Mouse (Mus musculus) forebrain, embryonic 14.5 days (tissue): ENCODE data around the gene Zfp37. TPM values are rescaled to one million over a fixed set of nuclear protein-coding genes. Genes with fewer than 3 reads are reported as not detected.
"Not testable (repeated sequence)": the region's sequence is repeated elsewhere in the genome, so short reads cannot be mapped to it uniquely, and the experiment has no call there.

Experiments used
- ATAC-seq: fragments of 200-750 bp; cut with Nextera tagmentation; 2 replicates; pipeline ENCODE4 v1.8.0; 2017; ENCODE audit warnings: mild to moderate bottlenecking, moderate library complexity
- DNase-seq: peaks from one replicate; pipeline ENCODE4 v3.0.0-alpha.2; 2015; ENCODE audit warnings: low spot score
- H3K27ac ChIP-seq: fragments of 300-500 bp; sonication (generic); 2 replicates; pipeline ENCODE4 v1.5.1; 2014; ENCODE audit warnings: low read depth, mild to moderate bottlenecking, control low read depth, low read length, moderate library complexity
- H3K27me3 ChIP-seq: fragments of 300-500 bp; sonication (generic); replicated peaks from 2 replicates; pipeline ENCODE4 v1.6.1; 2014; ENCODE audit warnings: low read length, control low read depth, mixed read lengths; ENCODE audit not compliant: control insufficient read depth, insufficient read depth
- H3K36me3 ChIP-seq: fragments of 300-500 bp; sonication (generic); 2 replicates; pipeline ENCODE4 v1.6.1; 2014; ENCODE audit warnings: low read length, control low read depth; ENCODE audit not compliant: control insufficient read depth, insufficient read depth
- H3K4me1 ChIP-seq: fragments of 300-500 bp; sonication (generic); 2 replicates; pipeline ENCODE4 v1.6.1; 2014; ENCODE audit warnings: antibody characterized with exemption, low read length, control low read depth; ENCODE audit not compliant: control insufficient read depth, insufficient read depth
- H3K4me2 ChIP-seq: fragments of 300-500 bp; sonication (generic); 2 replicates; pipeline ENCODE4 v1.6.1; 2014; ENCODE audit warnings: mild to moderate bottlenecking, control low read depth, low read length
- H3K4me3 ChIP-seq: fragments of 300-500 bp; sonication (generic); 2 replicates; pipeline ENCODE4 v1.5.1; 2014; ENCODE audit warnings: low read depth, low read length, control low read depth
- H3K9ac ChIP-seq: fragments of 300-500 bp; sonication (generic); 2 replicates; pipeline ENCODE4 v1.6.1; 2014; ENCODE audit warnings: mild to moderate bottlenecking, low read length, control low read depth, moderate library complexity
- H3K9me3 ChIP-seq: fragments of 300-500 bp; sonication (generic); replicated peaks from 2 replicates; pipeline ENCODE4 v1.6.1; 2016; ENCODE audit warnings: low read length, control low read depth, mixed read lengths; ENCODE audit not compliant: control insufficient read depth
- whole genome bisulfite sequencing: fragments of 180-500 bp; shearing (Covaris S2); extraction: QIAGEN DNeasy Blood & Tissue Kit; methylation state at CpG from one replicate; pipeline ENCODE4 v1.1.7; 2014; 5-methylcytosine and 5-hydroxymethylcytosine counted together
- polyA plus RNA-seq: library from polyadenylated mRNA; unstranded; fragments of >200 nt; fragmentation: Nextera tagmentation; extraction: Ambion mirVana; gene quantifications from 2 replicates; pipeline ENCODE4 v1.2.1, GENCODE M21; 2014

Gene Zfp37
- polyA plus RNA-seq = 17.7 and 20.2 TPM in 2 replicates

DNA sequence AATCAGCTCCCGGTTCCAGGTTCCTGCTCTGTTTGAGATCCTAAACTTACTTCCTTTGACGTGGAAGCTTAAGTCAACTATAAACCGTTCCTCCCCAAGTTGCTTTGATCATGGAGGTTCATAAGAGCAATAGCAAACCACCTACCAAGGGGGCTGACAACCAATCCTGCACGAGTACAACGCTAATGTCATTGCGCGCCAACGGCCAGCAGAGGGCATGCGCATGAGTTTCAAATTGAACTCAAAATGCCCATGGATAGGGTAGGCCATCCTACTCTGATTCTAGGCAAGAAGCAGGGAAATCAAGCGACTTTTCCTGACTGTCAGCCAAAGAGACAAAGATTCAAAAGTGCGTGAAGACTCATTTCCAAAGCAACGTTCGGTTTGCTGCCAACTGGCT is at the start of gene Zfp37:
Gene Zfp37, minus strand, starts transcription at position 279 of the 400 bp plus-strand sequence.
- Histone ChIP-seq H3K27me3 (no peaks in the 10 kb centered on the region), H3K36me3 (no peaks in the 10 kb centered on the region), H3K9me3 (no peaks in the 10 kb centered on the region), H3K9ac (no peak within 1 kb of the TSS), H3K4me2 (no peak within 1 kb of the TSS), H3K4me1 (no peaks in the 10 kb centered on the region), H3K27ac (no peak within 1 kb of the TSS), H3K4me3 (no peak within 1 kb of the TSS)
- ATAC-seq (no peak), DNase-seq (no peak)
- WGBS = 74% methylated on average over 13 of the region's 13 CpGs

DNA sequence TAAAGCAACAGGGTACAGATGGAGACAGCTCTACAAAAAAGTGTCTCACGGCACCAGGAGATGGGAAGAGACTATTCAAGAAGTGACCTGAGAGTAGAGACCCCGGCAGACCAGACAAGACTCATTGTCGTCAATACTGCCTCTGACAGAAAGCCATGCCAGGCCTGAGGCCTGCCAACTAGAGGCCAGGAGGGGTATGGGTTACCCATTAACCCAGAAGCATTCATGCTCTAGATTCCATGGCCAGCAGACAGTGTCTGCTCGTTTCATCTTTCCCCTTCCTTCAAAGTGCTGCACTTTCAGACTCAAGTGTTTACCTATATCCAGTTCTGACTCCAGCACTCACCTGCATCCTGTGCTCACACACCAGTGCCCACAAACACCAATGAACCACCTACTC is 47.2 kb upstream of the Zfp37 start:
- Histone ChIP-seq H3K4me3 (no peak overlapping the region), H3K27ac (no peak overlapping the region), H3K9ac (no peak overlapping the region), H3K27me3 (no peaks in the 10 kb centered on the region), H3K4me1 (peaks cover 6% of the 10 kb centered on the region), H3K36me3 (no peaks in the 10 kb centered on the region), H3K4me2 (no peak overlapping the region), H3K9me3 (no peaks in the 10 kb centered on the region)
- ATAC-seq (no peak), DNase-seq (no peak)
- 77% methylated on average over 4 of the region's 4 CpGs for WGBS

DNA sequence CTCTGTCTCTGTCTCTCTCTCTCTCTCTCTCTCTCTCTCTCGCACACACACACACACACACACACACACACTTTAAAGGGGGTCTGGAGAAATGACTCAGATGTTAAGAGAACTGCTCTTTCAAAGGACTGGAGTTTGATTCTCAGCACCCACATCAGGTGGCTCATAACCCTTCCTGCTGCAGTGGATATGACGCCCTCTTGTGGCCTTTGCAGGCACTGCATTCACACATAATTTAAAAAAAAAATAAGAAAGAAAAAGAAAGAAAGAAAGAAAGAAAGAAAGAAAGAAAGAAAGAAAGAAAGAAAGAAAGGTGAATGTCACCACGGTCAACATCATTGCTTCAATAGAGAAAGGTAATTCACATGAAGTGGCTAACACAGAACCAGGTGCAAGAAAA is 46.4 kb upstream of the Zfp37 start:
- no peaks in the 10 kb centered on the region for H3K36me3 ChIP-seq
- H3K4me3 ChIP-seq = no peak overlapping the region
- no peak overlapping the region for H3K27ac ChIP-seq
- H3K27me3 ChIP-seq = no peaks in the 10 kb centered on the region
- WGBS = 58% methylated on average over 3 of the region's 3 CpGs
- peaks cover 6% of the 10 kb centered on the region for H3K4me1 ChIP-seq
- no peaks in the 10 kb centered on the region for H3K9me3 ChIP-seq
- no peak overlapping the region for H3K4me2 ChIP-seq
- DNase-seq = no peak
- H3K9ac ChIP-seq = no peak overlapping the region
- no peak for ATAC-seq

DNA sequence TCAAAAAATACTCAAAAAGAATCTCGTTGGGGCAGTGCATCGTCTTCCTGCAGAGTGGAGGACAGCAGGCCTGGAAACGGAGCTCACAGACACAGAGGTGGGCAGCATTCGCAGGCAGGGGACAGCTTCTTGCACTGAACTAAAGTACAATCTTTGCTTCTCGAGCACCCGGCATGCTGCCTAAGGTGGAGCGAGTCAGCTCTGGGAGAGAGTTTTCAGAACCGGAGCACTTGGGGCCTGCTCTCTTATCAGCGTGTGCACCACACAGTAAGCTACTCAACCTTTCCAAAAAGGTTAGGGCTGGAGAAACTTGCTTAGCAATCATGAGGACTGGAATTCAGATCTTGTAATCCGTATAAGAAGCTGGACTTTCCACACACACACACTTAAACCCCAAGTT is 45.8 kb upstream of the Zfp37 start:
- H3K36me3 ChIP-seq = no peaks in the 10 kb centered on the region
- H3K9me3 ChIP-seq = no peaks in the 10 kb centered on the region
- no peaks in the 10 kb centered on the region for H3K27me3 ChIP-seq
- 87% methylated on average over 10 of the region's 10 CpGs for WGBS
- H3K27ac ChIP-seq = no peak overlapping the region
- DNase-seq = no peak
- no peak overlapping the region for H3K4me2 ChIP-seq
- H3K4me1 ChIP-seq = peaks cover 6% of the 10 kb centered on the region
- H3K4me3 ChIP-seq = no peak overlapping the region
- no peak overlapping the region for H3K9ac ChIP-seq
- no peak for ATAC-seq

DNA sequence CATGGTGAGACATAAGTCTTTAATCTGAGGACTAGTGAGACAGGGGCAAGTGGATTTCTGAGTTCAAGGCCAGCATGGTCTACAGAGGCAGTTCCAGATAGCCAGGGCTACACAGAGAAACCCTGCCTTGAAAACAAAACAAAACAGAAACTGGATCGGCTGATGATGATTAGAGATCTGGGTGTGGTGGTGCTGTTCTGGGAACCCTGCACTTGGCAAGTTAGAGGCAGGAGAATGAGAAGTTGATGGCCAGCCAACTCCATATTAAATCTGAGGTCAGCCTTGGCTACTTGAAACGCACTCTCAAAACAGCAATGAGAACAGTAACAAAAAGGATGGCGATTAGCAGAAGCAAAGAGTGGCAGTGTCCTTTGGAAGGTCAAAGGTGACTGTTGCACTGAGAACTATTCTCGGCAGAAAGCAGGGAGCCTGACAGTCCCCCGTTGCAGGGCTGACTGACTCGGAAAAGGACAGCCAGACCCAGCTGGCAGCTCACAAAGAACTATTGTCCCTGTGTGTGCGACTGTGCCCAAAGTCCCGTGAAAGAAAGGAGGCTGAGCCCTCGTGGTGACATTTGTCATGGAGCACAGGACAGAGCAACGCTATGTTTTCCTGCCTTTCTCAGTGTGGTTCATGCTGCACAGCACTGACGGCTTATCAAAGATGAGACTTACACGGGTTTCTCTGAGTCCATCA is 44.1 kb upstream of the Zfp37 start:
- Histone ChIP-seq H3K27ac (no peak overlapping the region), H3K4me1 (peaks cover 6% of the 10 kb centered on the region), H3K9me3 (no peaks in the 10 kb centered on the region), H3K36me3 (no peaks in the 10 kb centered on the region), H3K4me2 (no peak overlapping the region), H3K27me3 (no peaks in the 10 kb centered on the region), H3K9ac (no peak overlapping the region), H3K4me3 (no peak overlapping the region)
- ATAC-seq (peak; percentile 74), DNase-seq (peak; percentile 58)
- WGBS = 4% methylated on average over 12 of the region's 12 CpGs

DNA sequence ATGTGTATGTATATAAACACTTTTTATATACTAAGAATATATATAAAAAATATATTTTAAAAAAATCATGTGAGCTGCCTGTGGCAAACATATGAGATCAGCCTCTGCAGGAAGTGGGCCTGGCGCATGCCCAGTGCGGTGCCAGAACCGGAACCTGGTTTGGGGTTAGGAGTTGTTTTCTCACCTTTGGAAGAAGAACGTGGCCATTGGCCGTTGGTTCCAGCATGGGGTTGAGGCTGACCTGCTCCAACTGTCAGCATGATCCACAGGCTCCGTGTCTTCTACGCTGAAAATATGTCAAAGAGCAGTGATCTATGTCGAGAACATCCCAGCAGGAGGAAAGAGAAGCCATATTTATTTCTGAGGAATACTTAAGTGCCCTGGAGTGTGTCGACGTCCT is 43.1 kb upstream of the Zfp37 start:
- H3K36me3 ChIP-seq = no peaks in the 10 kb centered on the region
- H3K9ac ChIP-seq = no peak overlapping the region
- no peak for DNase-seq
- no peak overlapping the region for H3K4me2 ChIP-seq
- H3K4me3 ChIP-seq = no peak overlapping the region
- H3K27ac ChIP-seq = no peak overlapping the region
- 93% methylated on average over 10 of the region's 10 CpGs for WGBS
- H3K4me1 ChIP-seq = peaks cover 6% of the 10 kb centered on the region
- no peak for ATAC-seq
- no peaks in the 10 kb centered on the region for H3K27me3 ChIP-seq
- no peaks in the 10 kb centered on the region for H3K9me3 ChIP-seq

DNA sequence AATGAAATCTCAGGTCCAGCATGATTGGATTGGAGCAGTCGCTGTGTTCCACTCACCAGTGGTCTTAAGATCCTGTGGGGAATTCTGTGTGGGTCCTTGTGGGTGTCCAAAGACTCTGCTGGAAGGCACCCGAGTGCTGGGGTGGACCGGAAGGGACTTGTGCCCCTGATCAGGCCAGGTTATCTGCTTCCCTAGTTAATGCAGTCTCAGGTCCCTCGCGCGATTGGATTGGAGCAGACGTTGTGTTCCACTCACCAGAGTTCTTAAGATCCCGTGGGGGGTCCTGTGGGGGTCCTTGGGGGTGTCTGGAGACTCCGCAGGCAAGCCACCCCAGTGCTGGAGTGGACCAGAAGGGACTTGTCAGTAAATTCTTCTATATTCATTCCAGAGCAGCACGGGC is 41.8 kb upstream of the Zfp37 start:
- Histone ChIP-seq H3K36me3 (no peaks in the 10 kb centered on the region), H3K9ac (no peak overlapping the region), H3K9me3 (no peaks in the 10 kb centered on the region), H3K27ac (no peak overlapping the region), H3K4me3 (no peak overlapping the region), H3K27me3 (no peaks in the 10 kb centered on the region), H3K4me1 (peaks cover 6% of the 10 kb centered on the region), H3K4me2 (no peak overlapping the region)
- WGBS = 91% methylated on average over 10 of the region's 10 CpGs
- DNase-seq (no peak), ATAC-seq (no peak)

DNA sequence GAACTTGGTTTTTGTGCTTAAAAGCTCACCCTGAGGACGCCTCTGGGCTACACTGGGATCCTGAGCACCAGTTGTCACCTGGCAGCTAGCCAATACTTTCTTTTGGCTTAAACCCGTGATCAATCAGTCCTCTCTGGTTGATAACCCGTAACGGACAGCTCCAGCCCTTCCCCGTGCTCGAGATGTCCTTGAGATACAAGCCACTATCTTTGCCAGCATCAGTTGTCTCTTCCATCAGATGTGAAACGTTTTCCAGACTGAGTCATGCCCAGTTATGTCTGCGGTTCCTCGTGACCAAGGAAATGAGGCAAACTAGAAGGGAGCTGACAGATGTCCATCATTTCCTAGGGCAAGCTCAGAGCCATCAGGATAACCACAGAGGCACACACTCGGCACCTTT is 36.3 kb upstream of the Zfp37 start:
- H3K4me2 ChIP-seq = no peak overlapping the region
- no peaks in the 10 kb centered on the region for H3K4me1 ChIP-seq
- no peaks in the 10 kb centered on the region for H3K9me3 ChIP-seq
- H3K27ac ChIP-seq = no peak overlapping the region
- H3K4me3 ChIP-seq = no peak overlapping the region
- H3K36me3 ChIP-seq = no peaks in the 10 kb centered on the region
- WGBS = 80% methylated on average over 10 of the region's 10 CpGs
- no peak overlapping the region for H3K9ac ChIP-seq
- no peaks in the 10 kb centered on the region for H3K27me3 ChIP-seq
- DNase-seq (no peak), ATAC-seq (no peak)

DNA sequence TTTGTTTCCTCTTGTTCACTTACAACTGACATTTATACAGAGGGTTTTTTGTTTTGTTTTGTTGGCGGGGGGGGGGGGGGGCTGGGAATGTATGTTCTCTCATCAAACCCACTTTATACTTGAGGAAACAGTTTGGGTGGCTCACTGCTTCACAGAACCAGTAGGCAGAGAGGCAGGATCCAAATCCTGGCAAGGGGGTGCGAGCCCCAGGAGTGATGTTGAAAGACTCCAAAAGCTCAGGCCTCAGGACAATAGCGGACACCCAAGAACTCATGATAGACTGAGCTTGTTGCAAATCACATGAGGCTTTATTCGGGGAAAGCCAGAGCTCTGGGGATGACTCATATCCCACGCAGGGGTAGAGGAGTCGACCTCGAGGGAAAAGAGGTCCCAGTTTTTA is 35.2 kb upstream of the Zfp37 start:
- DNase-seq, ATAC-seq: not testable (repeated sequence)
- 80% methylated on average over 7 of the region's 7 CpGs for WGBS

More for the DNA sequence above, 35.2 kb upstream of the Zfp37 start:
- not testable (repeated sequence) for H3K4me1 ChIP-seq, H3K9me3 ChIP-seq, H3K4me2 ChIP-seq, H3K27ac ChIP-seq, H3K27me3 ChIP-seq, H3K36me3 ChIP-seq, H3K4me3 ChIP-seq, H3K9ac ChIP-seq
